Mouse (Mus musculus) G1E (cell line): ENCODE data around the gene Hephl1.

Experiments used
- CTCF ChIP-seq: IDR thresholded peaks from 2 replicates; pipeline ENCODE4 v1.5.1; 2012; ENCODE audit warnings: low read depth, low read length, inconsistent platforms, mixed read lengths
- GATA1 ChIP-seq: IDR thresholded peaks from 2 replicates; pipeline ENCODE4 v1.6.1; 2012; ENCODE audit warnings: borderline replicate concordance, low read length, inconsistent platforms, mixed read lengths
- POLR2AphosphoS5 ChIP-seq: IDR thresholded peaks from 2 replicates; pipeline ENCODE4 v1.6.1; 2012; ENCODE audit warnings: low read depth, low read length, inconsistent platforms; ENCODE audit not compliant: insufficient replicate concordance
- TAL1 ChIP-seq: conservative IDR thresholded peaks from 2 replicates; pipeline ENCODE4 v1.6.1; 2012; ENCODE audit warnings: low read depth, low read length, inconsistent platforms, mixed read lengths

DNA sequence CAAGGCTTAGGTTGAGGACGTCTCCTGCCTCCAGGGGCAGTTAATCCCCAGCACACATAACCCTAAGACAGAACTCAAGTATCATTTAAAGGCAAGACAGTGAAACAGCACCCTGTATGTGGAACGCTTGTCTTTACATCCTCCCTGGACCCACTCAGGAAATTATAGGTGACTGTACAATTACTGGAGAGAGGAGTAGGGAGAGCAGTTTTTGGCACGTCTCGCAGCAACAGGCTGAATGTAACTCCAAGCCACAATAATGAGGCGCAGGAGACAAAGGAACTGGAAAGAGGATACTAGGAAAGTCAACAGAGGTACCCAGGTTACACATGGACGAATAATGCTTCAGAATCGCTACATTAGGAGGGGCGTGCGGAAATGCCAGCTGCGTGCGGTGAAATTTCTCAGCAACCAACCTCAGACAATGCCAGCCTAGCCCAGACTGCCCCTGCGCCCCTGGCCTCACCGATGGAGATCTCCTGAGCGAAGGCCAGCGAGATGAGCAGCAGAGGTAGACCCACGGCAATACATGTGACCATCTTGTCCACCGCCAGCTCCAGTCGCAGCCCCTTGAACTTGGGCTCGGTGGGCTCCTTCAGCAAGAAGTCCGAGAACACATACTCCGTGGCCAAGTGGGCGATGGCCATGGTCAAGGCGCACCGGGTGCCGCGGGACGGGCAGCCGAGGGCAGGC lies 67.4 kb downstream of the Hephl1 start:
- no peak for TF ChIP-seq CTCF
- no peak for TF ChIP-seq POLR2AphosphoS5
- TF ChIP-seq TAL1: no peak
- no peak for TF ChIP-seq GATA1
